Mouse (Mus musculus): ENCODE data around the gene Ralgps1. TPM values are rescaled to one million over a fixed set of nuclear protein-coding genes. Genes with fewer than 3 reads are reported as not detected.

Gene Ralgps1
- polyA plus RNA-seq, 1 experiment from 2014 or later, result 4.2 TPM

Small RNA genes lying within 50 kb of the gene (microRNA-seq; reads per million reads assigned to microRNA genes)
- not detected for gene Gm25998 (ENCODE audit: borderline number of aligned reads)

Other genes starting within 250 kb of the Ralgps1 start
- gene Garnl3, start 239.8 kb downstream of the Ralgps1 start, polyA plus RNA-seq (2014; fragmentation: Nextera tagmentation; extraction: Ambion mirVana), result 12.4 and 14.1 TPM in 2 replicates
- gene Angptl2, start 155.4 kb downstream of the Ralgps1 start, polyA plus RNA-seq (2014; fragmentation: Nextera tagmentation; extraction: Ambion mirVana), result 57.9 and 62.6 TPM in 2 replicates
- gene Zbtb34, start 59.8 kb upstream of the Ralgps1 start, polyA plus RNA-seq (2014; fragmentation: Nextera tagmentation; extraction: Ambion mirVana), result 7.3 and 9.6 TPM in 2 replicates
- 16.5 and 18.2 TPM in 2 replicates for gene Zbtb43, start 97.1 kb upstream of the Ralgps1 start, polyA plus RNA-seq (2014; fragmentation: Nextera tagmentation; extraction: Ambion mirVana)

Data from embryonic facial prominence, embryonic 14.5 days (tissue).